Mouse (Mus musculus): ENCODE measurements at regions not wholly inside any gene's neighbourhood (a gene's known extent, or its start where the extent isn't known, plus 50 kb on each side); places are given as distances from the start of the nearest gene placed in this dataset.
A peak's percentile ranks its signal among the peaks of the same experiment; 100 is the strongest.
"Not testable (repeated sequence)": the region's sequence is repeated elsewhere in the genome, so short reads cannot be mapped to it uniquely, and the experiment has no call there.

DNA sequence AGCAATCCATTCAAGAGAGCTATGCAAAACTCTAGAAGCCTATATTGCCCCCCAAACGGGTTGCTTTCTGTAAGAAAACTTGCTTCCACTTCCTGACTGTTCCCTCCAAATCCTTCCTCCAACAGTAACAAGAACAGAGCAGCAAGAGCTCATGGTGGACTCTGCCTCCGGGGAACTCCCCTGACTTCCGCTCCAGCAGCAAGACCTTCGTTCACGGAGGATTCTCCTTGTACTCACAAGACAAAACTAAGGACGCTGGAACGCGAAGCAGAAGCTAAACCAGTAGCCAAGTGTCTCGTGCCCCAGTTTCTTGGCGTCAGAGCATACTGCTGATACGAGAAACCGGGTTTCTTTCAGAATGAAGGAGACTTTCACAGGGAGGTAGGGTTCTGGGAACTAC, 50.7 kb downstream of the H2al2a start:
- no peak for DNase-seq (ENCODE audit: low spot score)

DNA sequence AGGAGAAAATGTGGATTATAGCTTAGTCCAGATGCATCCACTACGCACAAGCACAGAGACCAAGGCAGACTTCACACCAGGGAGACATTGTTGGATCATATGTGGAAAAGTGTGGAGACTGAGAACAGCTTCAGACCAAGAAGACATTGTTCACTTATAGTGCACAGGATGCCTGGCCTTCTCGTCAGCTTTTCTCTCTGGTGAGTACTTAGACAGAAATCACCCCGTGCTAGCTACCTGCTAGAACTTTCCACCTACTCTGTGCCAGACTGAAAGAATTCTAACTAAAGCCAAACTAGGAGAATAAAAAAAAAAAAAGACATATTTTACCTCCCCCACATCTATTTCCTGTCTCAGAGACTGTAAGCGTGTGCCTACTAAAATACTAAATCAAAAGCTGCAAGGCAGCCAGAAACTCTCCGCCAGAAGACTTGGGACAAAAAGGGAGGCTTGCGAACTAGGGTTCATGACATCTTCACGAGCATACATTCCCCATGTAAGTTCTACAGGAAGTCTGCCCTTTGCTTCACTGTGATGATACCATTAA, 51.3 kb downstream of the H2al2a start:
- DNase-seq (ENCODE audit: low spot score), result no peak

DNA sequence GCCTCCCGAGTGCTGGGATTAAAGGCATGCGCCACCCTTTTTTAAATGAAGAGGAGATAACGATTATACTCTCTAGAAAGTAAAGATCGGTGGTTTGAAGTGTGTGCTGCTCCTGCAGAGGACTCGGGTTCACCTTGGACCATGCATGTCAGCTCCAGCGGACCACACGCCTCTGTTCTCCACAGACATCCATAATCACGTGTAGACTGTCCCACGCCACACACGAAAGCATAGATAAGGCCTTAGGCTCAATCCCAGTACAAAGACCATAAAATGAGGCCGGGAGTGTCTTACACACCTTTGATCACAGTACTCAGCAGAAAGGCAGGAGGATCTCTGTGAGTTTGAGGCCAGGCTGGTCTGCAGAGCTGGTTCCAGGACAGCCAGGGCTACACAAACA, 53.3 kb downstream of the H2al2a start:
- no peak for DNase-seq (ENCODE audit: low spot score)

- peak; percentile 44 for DNase-seq (ENCODE audit: low spot score)
Observed at GRCm38 (mm10) chr2:17942528-17943387, 54.0 kb downstream of the H2al2a start.

DNA sequence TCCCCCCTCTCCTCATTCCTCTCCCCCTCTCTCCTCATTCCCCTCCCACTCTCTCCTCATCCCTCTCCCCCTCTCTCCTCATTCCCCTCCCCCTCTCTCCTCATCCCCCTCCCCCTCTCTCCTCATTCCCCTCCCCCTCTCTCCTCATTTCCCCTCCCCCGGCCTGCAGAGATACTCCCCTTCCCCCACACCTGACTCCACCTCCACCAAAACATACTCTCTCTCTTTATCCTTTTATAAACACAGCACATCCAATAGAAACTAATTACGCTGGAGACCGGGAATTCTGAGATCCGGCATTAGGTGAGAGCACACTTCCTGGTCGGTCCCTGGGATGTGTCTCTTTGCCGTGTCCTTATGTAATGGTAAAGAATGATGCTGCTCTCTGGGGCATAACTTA, 54.8 kb downstream of the H2al2a start:
- DNase-seq (ENCODE audit: low spot score), result no peak

GRCm38 (mm10) chr2:17939857-17940848, 56.6 kb downstream of the H2al2a start:
- not testable (repeated sequence) for DNase-seq (ENCODE audit: low spot score)

DNA sequence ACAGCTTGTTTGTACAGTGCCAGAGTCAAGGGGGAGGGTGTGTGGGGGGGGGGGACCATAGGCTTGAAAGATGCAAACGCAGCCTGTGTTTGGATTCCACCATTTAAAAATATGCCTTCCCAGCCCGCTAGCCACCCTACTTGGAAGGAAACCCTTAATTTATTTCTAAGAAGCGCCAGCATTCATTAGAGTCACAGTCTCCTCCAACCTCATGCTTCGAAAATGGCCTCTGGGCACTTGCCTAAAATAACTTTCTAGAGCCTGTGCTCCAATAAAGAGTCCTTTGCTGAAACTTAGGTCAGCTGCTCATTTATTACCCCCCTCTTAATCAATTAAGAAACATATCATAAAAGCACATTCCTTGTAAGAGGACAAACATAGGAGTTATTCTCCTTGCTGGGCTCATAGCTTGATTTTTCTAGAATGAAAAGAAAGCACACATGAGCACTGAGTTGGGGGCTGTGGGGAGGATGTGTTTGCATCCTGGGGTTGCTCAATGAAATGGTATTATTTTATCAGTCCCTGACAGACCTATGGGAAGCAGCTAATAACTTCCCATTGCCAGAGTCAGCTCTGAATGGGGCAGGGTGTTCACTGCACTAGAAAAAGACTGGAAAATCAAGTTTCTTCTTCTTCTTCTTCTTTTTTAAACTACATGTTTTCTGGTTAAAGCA, 57.4 kb downstream of the H2al2a start:
- no peak for DNase-seq (ENCODE audit: low spot score)

- DNase-seq (ENCODE audit: low spot score), result no peak
Observed at GRCm38 (mm10) chr2:17936527-17937139, 60.1 kb downstream of the H2al2a start.

GRCm38 (mm10) chr2:17935916-17936315, 60.8 kb downstream of the H2al2a start:
- no peak for DNase-seq (ENCODE audit: low spot score)

- DNase-seq (ENCODE audit: low spot score), result no peak
Observed at GRCm38 (mm10) chr2:17935466-17935865, 61.3 kb downstream of the H2al2a start.

GRCm38 (mm10) chr2:17934610-17935009, 62.1 kb downstream of the H2al2a start:
- no peak for DNase-seq (ENCODE audit: low spot score)

GRCm38 (mm10) chr2:17932932-17933790, 63.6 kb downstream of the H2al2a start:
- DNase-seq (ENCODE audit: low spot score), result no peak

DNA sequence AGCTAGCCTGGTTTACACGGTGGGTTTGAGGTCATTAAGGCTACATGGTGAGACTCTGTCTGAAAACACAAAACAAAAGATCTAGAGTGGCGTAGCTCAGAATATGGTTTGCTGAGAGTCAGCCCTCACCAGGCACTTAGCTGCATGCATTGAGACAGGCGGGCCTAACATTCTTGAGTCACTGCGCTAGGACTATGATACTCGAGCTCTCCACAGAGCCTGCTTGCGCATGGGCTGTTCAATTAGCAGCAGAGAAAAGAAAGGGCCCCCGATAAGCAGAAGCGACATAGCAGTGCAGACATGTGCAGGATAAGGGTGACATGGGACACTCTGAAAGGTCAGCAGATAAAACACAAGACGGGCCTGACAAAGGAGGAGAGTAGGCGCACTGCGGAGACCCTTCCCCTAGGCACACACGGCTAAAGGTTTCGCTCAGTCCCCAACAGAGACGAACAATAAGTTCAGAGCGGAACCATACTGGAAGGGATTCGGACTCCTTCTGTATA, 64.3 kb downstream of the H2al2a start:
- no peak for DNase-seq (ENCODE audit: low spot score)

DNA sequence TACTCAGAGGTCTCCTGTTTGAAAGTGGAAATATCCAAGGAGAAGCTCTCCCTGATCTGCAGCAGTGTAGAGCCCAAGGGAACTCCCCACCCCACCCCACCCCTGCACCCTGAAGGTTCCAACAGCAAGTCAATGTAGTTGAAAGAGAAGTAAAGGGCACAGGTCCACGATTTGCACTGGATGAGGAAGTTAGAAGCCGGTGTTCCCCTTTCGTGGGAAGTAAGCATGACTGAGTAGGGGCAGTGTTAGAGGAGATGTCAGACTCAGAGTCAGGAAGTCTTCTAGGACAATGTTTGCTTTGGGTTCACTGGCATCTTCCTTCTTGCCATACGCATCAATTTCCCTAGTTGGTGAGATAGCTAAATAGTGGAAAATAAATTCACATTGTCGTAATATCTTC, 64.9 kb downstream of the H2al2a start:
- DNase-seq (ENCODE audit: low spot score), result no peak

- DNase-seq (ENCODE audit: low spot score), result no peak
Observed at GRCm38 (mm10) chr2:17918861-17919648, 77.7 kb downstream of the H2al2a start.

GRCm38 (mm10) chr2:17917238-17917946, 79.4 kb downstream of the H2al2a start:
- no peak for DNase-seq (ENCODE audit: low spot score)

- DNase-seq (ENCODE audit: low spot score), result no peak
Observed at GRCm38 (mm10) chr2:17902616-17903015, 94.1 kb downstream of the H2al2a start.

DNA sequence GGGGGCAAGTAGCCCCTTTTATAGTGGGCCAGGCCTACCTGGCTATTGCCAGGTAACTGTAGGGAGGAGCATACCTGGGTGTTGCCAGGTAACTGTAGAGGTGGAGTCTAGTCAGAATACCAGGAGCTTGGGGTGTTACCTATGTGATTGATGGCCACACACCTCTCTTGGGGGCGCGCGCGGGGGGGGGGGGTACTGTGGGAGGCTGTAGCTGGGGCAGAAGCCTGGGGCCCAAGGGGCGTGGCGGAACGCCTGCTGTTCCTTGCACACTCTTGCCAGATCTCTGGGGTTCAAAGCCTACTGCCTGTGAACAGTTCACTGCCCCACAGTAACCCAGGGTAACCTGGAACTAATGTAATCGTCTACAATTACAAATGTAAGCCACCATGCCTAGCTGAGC, 96.6 kb downstream of the H2al2a start:
- no peak for DNase-seq (ENCODE audit: low spot score)
